Mouse (Mus musculus) cerebellum, postnatal 14 days (tissue): ENCODE results near the gene Spin2d.
"Not testable (repeated sequence)": the region's sequence is repeated elsewhere in the genome, so short reads cannot be mapped to it uniquely, and the experiment has no call there.

Source experiments
- DNase-seq, 2 experiments: peaks; one replicate each; pipeline ENCODE4 v3.0.0; 2021; ENCODE audit warnings: mixed read lengths in 2 of 2

Spin2d gene

DNA sequence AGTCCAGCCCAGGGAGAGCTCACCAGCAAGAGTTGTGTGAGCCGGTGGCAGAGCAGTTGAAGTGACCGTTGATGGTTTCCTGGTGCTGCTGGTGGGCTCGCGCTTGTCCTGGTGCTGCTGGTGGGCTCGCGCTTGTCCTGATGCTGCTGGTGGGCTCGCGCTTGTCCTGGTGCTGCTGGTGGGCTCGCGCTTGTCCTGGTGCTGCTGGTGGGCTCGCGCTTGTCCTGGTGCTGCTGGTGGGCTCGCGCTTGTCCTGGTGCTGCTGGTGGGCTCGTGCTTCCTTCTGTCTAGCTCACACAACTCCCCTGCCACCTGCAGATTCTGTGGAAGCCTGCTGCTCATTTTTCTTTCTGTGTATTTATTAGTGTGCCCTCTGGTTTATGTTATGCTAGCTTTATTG is at the start of gene Spin2d:
Gene Spin2d, minus strand, starts transcription at position 101 of the 400 bp plus-strand sequence.
- DNase-seq, result not testable (repeated sequence)

DNA sequence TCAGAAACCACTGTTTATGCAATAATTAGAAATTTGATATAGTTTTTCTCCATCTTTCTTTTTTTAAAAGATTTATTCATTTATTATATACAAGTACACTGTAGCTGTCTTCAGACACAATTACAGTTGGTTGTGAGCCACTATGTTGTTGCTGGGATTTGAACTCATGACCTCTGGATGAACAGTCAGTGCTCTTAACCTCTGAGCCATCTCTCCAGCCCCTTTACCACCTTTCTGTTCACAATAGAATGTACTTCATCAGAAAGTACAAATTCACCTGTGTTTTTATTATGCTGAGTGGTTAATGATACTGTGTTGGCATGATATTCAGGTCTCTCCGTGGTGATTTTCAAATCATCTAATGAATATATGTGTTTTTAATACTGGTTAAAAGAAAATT is 48.6 kb upstream of the Spin2d start:
- DNase-seq, result no peak

- not testable (repeated sequence) for DNase-seq
These were observed 37.2 kb upstream of the Spin2d start, which contains the start of gene Xlr4b for GRCm38 (mm10) chrX:73213819-73214564. Gene Xlr4b (plus strand): TSS chrX:73214333.

- DNase-seq, result peak in 1 of 2 experiments; percentile 15
These were observed 15.1 kb upstream of the Spin2d start, which contains the start of gene Xlr3b for GRCm38 (mm10) chrX:73191934-73192333. Gene Xlr3b (plus strand): TSS chrX:73192207.

- not testable (repeated sequence) for DNase-seq
These were observed 27.4 kb downstream of the Spin2d start, which contains the start of gene DXBay18 for GRCm38 (mm10) chrX:73149350-73149749. Gene DXBay18 (minus strand): TSS chrX:73149450.

GRCm38 (mm10) chrX:73148496-73148895 is 28.3 kb downstream of the Spin2d start, which contains the start of gene Xlr5b:
Gene Xlr5b (plus strand): TSS chrX:73148796.
- DNase-seq, result not testable (repeated sequence)

DNA sequence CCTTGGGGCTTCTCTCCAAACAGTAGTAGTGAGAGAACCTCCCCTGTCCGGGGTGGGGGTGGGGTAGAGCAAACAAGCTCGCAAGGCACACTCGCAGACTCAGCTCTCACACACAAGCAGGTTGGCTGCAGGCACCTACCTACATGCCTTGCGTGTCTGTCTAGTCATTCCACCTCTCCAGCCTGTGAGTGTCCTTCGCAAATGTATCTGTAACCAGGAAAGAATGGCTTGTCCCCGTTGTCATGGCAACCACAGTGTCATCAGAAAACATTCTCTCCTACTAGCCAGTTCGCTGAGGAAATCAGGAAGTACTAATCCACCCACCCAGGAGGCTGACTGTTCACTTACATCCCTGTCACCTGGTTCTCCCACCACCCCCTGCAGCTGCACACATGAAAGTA is 33.6 kb downstream of the Spin2d start:
- not testable (repeated sequence) for DNase-seq
